8 mouse cellular contexts compared by ENCODE assay signal in genomic region chr7:60216358-60217273, GRCm38 (mm10).
A peak's percentile ranks its signal among the peaks of the same experiment; 100 is the strongest.
DNase-seq lines count a peak whose midpoint lies in the region; ATAC-seq and TF ChIP-seq lines count a peak whose summit lies in the region.
"Not testable (repeated sequence)": the region's sequence is repeated elsewhere in the genome, so short reads cannot be mapped to it uniquely, and the experiment has no call there.

No protein-coding gene starts in this region.

- not testable (repeated sequence) for H3K4me1 ChIP-seq in forebrain, embryonic 13.5 days; kidney, adult 2 months (ENCODE audit: control insufficient read depth, insufficient read depth, low read length); midbrain, embryonic 14.5 days (ENCODE audit: control insufficient read depth, insufficient read depth, low read length)

- not testable (repeated sequence) for H3K9me3 ChIP-seq in forebrain, embryonic 13.5 days (replicated peaks); midbrain, embryonic 14.5 days (ENCODE audit: control insufficient read depth, low read length)

- not testable (repeated sequence) for TF ChIP-seq POLR2A in kidney, adult 2 months (IDR thresholded peaks at IDR 0.05; ENCODE audit: low read depth, low read length)

- peak overlapping the region; percentile 61 for H3K27ac ChIP-seq in forebrain, embryonic 13.5 days
- H3K27ac ChIP-seq in kidney, adult 2 months (ENCODE audit: insufficient read depth, low read depth, low read length), result not testable (repeated sequence)
- peak overlapping the region; percentile 78 for H3K27ac ChIP-seq in midbrain, embryonic 14.5 days (replicated peaks; ENCODE audit: low read depth, low read length)

- ATAC-seq in forebrain, embryonic 13.5 days, result peak; percentile 70
- peak; percentile 63; the same call in 1 of the 2 replicates for ATAC-seq in midbrain, embryonic 14.5 days (ENCODE audit: low FRiP score, low TSS enrichment)

- intact Hi-C loops in left cerebral cortex, postnatal 10 days (cut with DNase I), result not testable (repeated sequence)

- DNase-seq in cerebellum, adult 9-10 months, result peak; percentile 20
- peak; percentile 13 to 34 for DNase-seq in frontal cortex, postnatal 25 days (ENCODE audit: low spot score in 2 of 2)
- DNase-seq in kidney, adult 2 months, result peak; percentile 27
- DNase-seq in layer of hippocampus, postnatal 10 days (ENCODE audit: low spot score in 2 of 2), result peak; percentile 36 to 48
- peak; percentile 27 to 39 for DNase-seq in left cerebral cortex, postnatal 10 days (ENCODE audit: extremely low spot score in 1 of 2, low spot score in 2 of 2)
- DNase-seq in midbrain, embryonic 14.5 days, result peak; percentile 45
- DNase-seq in right cerebral cortex, postnatal 14 days, result peak; percentile 50

- H3K4me2 ChIP-seq in forebrain, embryonic 13.5 days, result peak overlapping the region; percentile 20; the same call in 1 of the 2 replicates
- H3K4me2 ChIP-seq in midbrain, embryonic 14.5 days (ENCODE audit: low read length), result peak overlapping the region; percentile 36

- H3K9ac ChIP-seq in forebrain, embryonic 13.5 days; midbrain, embryonic 14.5 days (replicated peaks; ENCODE audit: low read length): not testable (repeated sequence)

- not testable (repeated sequence) for H3K27me3 ChIP-seq in forebrain, embryonic 13.5 days; kidney, adult 2 months (replicated peaks; ENCODE audit: control insufficient read depth, insufficient read depth, low read length); midbrain, embryonic 14.5 days (ENCODE audit: control insufficient read depth, insufficient read depth, low read length)

- TF ChIP-seq CTCF in kidney, adult 2 months (conservative IDR thresholded peaks at IDR 0.05; ENCODE audit: insufficient read depth, insufficient read length, low read depth, low read length), result not testable (repeated sequence)

- H3K36me3 ChIP-seq in forebrain, embryonic 13.5 days (ENCODE audit: poor library complexity, severe bottlenecking); kidney, adult 2 months (ENCODE audit: control insufficient read depth, insufficient read depth, low read length); midbrain, embryonic 14.5 days (ENCODE audit: control insufficient read depth, insufficient read depth, low read length): not testable (repeated sequence)

- WGBS in forebrain, embryonic 13.5 days, result 47% methylated on average over 3 of the region's 3 CpGs
- WGBS in kidney, adult 2 months, result 55% methylated on average over 3 of the region's 3 CpGs
- WGBS in midbrain, embryonic 14.5 days, result 56% methylated on average over 3 of the region's 3 CpGs

- H3K4me3 ChIP-seq in forebrain, embryonic 13.5 days; kidney, adult 2 months (ENCODE audit: insufficient read depth, low read depth, low read length); midbrain, embryonic 14.5 days (replicated peaks; ENCODE audit: low read depth, low read length): not testable (repeated sequence)
